Mouse (Mus musculus) monocyte, adult 2 months (primary cell): ENCODE data around the gene Fzd4.

Experiments used
- DNase-seq, 2 experiments: peaks; one replicate each; pipeline ENCODE4 v3.0.0; 2022; ENCODE audit warnings: low spot score in 2 of 2, low read depth in 1 of 2

Gene Fzd4

GRCm38 (mm10) chr7:89404081-89404733 is at the start of gene Fzd4, which contains the start of gene Tmem135:
Gene Fzd4, plus strand, starts transcription at chr7:89404355.
Gene Tmem135, minus strand, starts transcription at chr7:89404222.
- peak; percentile 28 to 60 for DNase-seq

GRCm38 (mm10) chr7:89355519-89356255 is 48.5 kb upstream of the Fzd4 start:
- no peak for DNase-seq

- DNase-seq, result no peak
These were observed 47.8 kb upstream of the Fzd4 start for GRCm38 (mm10) chr7:89356307-89356706.

GRCm38 (mm10) chr7:89363975-89364374 is 40.2 kb upstream of the Fzd4 start:
- DNase-seq, result no peak

GRCm38 (mm10) chr7:89365135-89365880 is 38.8 kb upstream of the Fzd4 start:
- DNase-seq, result no peak

- no peak for DNase-seq
These were observed 36.5 kb upstream of the Fzd4 start for GRCm38 (mm10) chr7:89367643-89368042.

- DNase-seq, result no peak
These were observed 34.1 kb upstream of the Fzd4 start for GRCm38 (mm10) chr7:89370086-89370485.

GRCm38 (mm10) chr7:89370917-89371316 is 33.2 kb upstream of the Fzd4 start:
- no peak for DNase-seq

GRCm38 (mm10) chr7:89371623-89372295 is 32.4 kb upstream of the Fzd4 start:
- DNase-seq, result no peak

- DNase-seq, result no peak
These were observed 23.0 kb upstream of the Fzd4 start for GRCm38 (mm10) chr7:89380935-89381705.

- no peak for DNase-seq
These were observed 21.3 kb upstream of the Fzd4 start for GRCm38 (mm10) chr7:89382892-89383291.

GRCm38 (mm10) chr7:89388981-89389380 is 15.2 kb upstream of the Fzd4 start:
- no peak for DNase-seq

GRCm38 (mm10) chr7:89390660-89391059 is 13.5 kb upstream of the Fzd4 start:
- DNase-seq, result no peak

- no peak for DNase-seq
These were observed 12.9 kb upstream of the Fzd4 start for GRCm38 (mm10) chr7:89391281-89391680.

GRCm38 (mm10) chr7:89391831-89392230 is 12.3 kb upstream of the Fzd4 start:
- no peak for DNase-seq

- DNase-seq, result no peak
These were observed 11.8 kb upstream of the Fzd4 start for GRCm38 (mm10) chr7:89392388-89392787.

- DNase-seq, result no peak
These were observed 11.3 kb upstream of the Fzd4 start for GRCm38 (mm10) chr7:89392825-89393224.

GRCm38 (mm10) chr7:89395399-89395798 is 8.8 kb upstream of the Fzd4 start:
- no peak for DNase-seq

GRCm38 (mm10) chr7:89396386-89396785 is 7.8 kb upstream of the Fzd4 start:
- no peak for DNase-seq

- no peak for DNase-seq
These were observed 6.2 kb upstream of the Fzd4 start for GRCm38 (mm10) chr7:89397837-89398534.
